Mouse (Mus musculus) adrenal gland, postnatal 14 days (tissue): ENCODE results near the gene Prune1. TPM values are rescaled to one million over a fixed set of nuclear protein-coding genes. Genes with fewer than 3 reads are reported as not detected.

Experiments
- DNase-seq: peaks from one replicate; pipeline ENCODE4 v3.0.0; 2021; ENCODE audit warnings: mixed read lengths
- total RNA-seq: library from RNA; stranded (reverse); gene quantifications from 2 replicates; pipeline ENCODE4 v1.2.3, GENCODE M21; 2021

Gene Prune1
- total RNA-seq, 1 experiment from 2014 or later: 21.6 TPM

DNA sequence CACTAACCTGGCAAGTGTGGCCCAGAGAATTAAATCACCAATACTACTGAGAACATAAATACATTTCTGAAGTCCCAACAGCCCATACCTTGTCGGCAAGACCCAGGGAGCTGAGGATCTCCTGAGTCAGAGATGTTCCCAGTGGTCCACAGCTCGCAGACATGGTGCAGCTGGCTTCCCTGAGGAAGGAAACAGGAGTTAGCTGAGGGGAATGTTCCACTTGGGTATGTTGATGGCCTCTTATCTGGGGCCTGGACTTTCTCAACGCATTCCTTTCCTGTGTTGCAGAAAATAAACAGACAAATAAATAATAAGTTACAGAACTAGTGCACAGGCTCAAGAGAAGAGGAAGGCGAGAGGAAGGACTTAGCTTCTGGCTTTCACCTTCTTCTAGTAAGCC is 24.4 kb upstream of the Prune1 start:
- no peak for DNase-seq

DNA sequence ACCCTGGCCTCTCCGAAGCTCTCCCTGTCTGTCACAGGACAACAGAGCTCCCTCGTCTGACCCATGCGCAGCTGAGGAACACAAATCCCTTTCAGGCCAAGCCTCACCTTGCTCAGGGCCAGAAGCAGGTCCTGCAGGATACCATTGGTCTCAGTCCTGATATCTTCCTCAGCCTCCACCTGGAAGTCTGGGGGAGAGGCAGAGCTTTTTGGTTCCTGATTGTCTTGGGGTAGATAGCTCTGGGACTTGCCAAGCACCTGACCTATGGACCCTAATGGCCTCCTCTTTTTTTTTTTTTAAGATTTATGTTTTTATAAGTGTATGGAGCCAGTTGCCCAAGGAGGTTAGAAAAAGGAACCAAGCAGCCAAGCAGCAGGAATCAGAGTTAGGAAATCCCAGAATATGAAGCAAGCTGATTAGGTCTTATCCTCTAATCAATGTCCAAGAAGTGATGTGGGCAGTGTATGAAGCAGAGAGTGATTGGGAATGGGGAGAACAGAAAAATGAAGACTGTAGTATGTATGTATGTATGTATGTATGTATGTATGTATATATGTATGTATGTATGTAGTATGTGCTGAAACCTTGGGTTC is 19.4 kb upstream of the Prune1 start:
- no peak for DNase-seq

DNA sequence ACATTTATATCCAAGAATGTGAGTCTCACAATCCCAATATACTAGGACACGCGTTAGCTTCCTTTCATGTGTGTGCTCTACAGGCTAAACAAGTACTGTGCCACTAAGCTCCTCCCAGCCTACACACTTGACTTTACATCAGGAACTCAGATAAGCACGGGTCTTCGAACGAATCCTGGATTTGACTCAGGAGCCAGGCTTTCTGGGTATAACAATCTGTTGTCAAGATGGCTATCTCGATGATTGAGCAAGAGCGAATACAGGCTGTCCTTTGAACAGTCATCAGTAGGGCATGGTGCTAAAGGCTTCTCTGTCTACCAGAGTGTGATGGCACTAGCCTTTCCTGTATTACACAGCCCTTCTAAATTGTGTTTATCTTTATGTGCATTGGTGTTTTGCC is 16.1 kb upstream of the Prune1 start:
- DNase-seq: no peak

DNA sequence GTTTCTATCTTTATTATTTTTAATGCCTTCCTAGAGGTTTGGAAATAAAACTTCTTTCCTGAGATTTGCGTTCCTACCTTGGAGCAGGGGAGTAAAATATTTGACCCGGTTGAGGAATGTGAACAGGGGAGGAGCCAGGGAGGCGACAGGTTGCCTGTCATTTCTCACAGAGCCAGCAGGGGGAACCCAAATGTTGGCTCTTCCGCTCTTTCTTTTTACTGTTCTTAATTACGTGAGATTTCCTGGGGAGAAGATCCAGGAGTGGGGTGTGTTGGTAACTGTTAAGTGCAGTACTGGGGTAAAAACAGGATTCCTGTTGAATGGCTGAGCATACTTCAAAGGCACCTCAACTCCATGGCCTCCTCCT is 14.2 kb upstream of the Prune1 start:
- DNase-seq: peak; percentile 67

DNA sequence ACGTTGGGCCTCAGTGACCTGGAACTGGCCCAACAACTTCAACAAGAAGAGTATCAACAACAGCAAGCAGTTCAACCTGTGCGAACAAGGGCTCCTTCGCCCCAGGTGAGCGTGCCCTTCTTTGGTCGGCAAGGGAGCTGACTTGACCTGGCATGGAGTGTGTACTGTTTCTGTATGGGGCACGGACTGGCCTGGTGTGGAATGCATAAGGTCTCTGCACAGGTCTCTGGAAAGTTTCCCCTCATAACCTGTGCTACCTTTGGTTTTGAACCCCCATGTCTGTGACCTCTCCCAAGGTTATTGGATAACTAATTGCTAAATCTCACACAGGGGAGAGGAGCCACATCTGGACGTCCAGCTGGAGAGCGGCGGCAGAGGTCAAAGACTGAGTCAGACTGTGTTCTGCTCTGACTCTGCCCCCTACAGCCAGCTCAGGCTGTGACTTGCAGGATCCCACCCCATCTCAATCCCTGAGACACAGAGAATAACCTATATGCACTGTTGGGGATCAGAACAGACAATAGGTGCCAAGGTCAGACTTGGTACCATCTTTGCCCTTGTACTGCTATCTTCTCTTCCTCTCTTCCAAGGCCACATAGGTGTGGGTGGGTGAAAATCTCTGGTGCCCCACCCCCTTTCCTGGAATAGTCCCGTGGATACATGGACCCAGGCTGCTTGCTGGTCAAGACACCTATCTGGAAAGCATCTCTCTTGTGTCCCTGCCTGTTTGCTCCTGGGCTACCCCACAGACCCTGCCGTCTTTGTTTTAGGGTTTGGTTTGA is 13.6 kb upstream of the Prune1 start:
- peak; percentile 67 for DNase-seq

DNA sequence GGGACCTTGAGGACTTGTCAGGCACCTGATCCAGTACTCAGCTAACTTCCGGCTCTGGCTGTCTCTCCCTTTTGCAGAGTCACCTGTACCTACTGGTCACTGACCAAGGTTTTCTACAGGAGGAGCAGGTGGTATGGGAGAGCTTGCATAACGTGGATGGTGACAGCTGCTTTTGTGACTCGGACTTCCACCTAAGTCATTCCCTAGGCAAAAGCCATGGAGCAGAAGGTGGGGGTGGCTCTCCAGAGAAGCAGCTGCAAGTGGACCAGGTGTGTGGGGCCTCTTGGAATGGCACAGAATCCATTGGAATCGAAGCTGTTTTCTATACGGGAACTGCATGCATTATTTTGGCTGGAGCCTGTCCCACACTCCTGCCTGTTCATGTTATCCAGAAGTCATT is 12.8 kb upstream of the Prune1 start:
- no peak for DNase-seq

DNA sequence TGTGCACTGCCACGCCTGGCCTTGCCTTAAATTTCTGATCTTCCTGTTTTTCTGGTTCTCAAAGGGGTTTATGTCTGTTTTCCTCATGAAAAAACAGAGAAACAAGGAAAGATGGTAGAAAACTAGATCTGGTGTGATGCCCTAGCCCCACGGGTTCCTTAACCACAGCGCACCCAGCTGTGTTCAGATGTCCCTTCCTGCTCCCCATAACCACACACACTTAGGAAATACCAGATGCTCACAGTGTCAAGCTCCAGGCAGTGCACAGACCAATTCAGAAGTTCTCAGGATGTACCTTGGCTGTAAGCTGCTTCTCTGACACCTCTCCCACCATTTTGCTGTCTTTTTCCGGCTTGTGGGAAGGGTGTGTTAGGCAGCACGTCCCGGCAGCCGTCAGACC is 12.4 kb upstream of the Prune1 start:
- DNase-seq: no peak

DNA sequence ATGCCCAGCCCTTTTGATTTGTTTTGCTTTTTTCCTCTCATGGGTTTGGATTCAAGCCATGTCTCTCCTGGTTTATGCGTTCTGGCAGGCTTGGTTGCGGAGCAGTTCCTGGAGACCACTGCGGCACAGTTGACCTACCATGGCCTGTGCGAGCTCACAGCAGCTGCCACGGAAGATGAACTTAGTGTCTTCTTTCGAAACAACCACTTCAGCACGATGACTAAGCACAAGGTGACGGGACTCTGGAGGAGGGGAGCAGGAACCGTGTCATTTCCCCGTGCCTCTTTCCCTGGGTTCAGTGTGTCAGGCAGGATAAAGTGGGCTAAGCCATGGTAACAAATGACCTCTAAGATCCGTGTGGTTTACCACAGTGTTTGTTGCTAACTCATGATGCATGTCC is 11.7 kb upstream of the Prune1 start:
- DNase-seq: peak; percentile 66

DNA sequence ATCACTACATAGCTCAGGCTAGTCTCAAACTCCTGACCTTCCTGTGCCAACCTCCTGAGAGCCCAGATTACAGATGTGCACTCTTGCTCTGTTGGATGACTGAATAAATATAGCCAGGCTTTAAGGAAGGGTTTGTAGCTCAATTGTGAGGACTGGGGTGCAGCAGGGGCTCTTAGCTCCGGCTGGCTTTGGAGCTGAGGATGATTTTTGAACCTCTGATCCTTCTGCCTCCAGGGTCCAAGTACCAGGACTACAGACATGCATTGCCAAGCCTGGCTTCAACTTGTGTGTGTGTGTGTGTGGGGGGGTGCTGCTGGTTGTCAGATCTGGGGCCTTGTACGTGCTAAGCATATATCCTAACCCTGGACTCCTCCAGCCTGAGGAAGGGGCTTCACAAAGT is 11.0 kb upstream of the Prune1 start:
- no peak for DNase-seq

DNA sequence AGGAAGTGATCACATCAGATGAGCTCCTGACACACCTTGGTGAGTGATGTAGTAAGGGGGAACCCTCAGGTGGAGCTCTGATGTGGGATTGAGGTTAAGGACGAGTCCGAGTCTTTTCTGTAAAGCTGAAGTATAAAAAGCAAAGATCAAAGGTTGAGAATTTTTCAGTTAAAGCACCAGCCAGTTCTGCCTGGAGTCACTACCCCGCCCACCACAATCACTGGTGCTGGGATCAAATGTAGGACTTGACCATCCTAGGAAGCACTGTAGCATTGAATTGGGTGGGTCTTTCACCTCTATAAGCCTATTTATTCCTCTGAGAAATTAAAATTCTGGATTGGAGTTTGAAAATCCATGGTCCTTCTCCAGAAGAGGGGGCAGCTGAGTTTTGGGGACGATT is 9.2 kb upstream of the Prune1 start:
- DNase-seq: no peak

DNA sequence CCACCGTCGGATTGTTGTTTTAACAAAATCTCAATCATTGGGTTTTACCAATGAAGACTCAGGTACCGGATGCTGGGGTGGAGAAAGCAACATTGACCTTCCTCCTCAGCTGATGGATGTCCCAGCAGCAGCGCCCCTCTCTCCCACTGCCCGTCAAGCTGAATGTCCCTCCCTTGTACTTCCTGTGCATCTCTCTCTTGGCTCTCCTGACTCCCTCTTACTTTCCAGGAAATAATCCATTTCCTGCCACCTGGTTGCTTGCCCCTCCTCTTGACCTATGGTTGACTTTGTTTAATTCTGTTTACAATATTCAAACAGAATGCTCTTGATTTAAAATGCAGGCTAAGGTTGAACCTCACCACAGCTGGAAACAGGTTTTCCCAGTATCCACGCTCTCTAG is 8.3 kb upstream of the Prune1 start:
- DNase-seq: no peak

DNA sequence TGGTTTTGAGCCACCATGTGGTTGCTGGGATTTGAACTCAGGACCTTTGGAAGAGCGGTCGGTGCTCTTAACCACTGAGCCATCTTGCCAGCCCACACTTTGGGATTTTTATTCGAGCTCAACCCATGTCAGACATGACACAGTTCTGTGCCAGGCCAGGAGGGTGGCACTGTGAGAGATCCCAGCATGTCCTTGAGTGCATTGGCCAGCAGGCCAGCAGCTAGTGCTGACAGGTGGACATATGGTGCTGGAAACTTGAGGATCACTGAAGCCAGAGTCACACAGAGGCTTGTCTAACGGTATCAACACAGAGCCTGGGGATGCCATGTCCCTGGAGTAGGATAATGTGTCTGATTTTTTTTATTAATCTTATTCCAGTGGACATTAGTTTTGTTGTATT is 7.5 kb upstream of the Prune1 start:
- no peak for DNase-seq

DNA sequence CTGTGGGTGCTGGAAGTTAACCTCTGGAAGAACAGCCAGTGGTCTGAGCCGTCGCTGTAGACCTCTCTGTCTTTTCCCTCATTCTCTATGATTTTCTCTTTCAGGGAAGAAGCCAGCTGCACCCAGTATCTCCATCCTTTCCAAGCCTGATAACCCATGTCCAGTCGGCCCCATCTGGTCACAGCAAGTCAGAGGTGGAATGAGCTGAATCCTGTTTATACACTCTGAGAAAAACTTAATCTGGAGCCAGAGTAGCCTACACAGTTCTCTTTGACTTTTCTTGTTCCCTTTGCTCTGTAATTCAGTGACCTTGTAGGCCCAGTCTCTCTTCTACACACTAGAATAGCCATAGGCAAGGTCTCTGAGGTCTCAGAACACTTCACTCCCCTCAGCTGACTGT is 5.7 kb upstream of the Prune1 start:
- DNase-seq: no peak

DNA sequence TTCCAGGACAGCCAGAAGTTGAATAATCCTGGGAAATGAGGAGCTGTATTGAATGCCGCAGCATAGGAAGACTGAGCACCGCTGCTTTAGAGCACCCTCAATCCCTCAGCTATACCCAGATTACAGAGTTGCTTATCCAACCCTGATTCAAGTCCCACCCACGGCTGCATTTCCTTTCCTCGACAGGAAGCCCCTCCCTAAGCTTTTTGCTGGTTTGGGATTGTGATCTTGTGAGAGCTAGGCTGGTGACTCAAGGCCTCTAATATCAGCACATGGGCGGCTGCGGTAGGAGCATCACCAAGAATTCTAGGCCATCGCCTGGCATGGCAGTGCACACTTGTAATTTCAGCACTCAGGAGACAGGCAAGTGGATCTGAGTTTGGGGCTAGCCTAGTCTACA is 4.6 kb upstream of the Prune1 start:
- peak; percentile 47 for DNase-seq

DNA sequence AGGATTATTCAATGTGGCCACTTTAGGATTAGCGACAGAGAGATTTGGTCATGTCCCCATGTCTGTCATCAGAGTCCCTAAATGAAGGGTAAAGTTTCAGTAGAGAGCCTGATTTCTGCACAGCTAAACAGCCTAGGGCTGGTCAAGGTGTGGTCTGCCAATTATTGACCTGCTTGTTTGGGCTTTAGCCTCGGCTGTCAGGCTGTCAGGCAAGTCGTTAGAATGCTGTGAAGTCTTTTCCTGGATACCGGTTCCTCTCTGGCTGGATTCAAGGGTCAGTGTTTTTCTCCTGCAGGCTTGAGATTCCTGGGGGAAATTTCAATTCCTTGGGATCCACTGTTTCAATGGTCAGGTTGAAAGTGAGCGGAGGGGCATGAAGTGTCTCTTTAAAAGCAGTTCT is 4.1 kb upstream of the Prune1 start:
- no peak for DNase-seq

DNA sequence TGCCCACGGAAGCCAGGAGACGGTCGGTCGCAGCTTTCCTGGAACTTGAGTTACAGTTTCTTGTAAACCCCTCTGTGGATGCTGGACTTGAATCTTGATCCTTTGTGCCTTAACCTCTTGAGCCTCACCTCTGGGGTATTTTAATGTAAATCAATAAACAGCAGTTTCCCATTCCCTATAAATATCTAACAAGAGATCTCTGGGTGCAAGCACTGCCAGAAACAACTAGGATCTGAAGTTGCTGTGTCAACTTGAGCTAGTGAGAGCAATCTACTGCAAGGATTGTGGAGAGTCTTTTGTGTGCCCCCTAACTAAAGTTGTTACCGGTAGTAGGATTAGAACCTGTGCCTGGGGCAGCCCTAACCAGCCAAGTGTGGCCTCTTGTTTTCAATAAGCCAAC is 3.5 kb upstream of the Prune1 start:
- DNase-seq: no peak

DNA sequence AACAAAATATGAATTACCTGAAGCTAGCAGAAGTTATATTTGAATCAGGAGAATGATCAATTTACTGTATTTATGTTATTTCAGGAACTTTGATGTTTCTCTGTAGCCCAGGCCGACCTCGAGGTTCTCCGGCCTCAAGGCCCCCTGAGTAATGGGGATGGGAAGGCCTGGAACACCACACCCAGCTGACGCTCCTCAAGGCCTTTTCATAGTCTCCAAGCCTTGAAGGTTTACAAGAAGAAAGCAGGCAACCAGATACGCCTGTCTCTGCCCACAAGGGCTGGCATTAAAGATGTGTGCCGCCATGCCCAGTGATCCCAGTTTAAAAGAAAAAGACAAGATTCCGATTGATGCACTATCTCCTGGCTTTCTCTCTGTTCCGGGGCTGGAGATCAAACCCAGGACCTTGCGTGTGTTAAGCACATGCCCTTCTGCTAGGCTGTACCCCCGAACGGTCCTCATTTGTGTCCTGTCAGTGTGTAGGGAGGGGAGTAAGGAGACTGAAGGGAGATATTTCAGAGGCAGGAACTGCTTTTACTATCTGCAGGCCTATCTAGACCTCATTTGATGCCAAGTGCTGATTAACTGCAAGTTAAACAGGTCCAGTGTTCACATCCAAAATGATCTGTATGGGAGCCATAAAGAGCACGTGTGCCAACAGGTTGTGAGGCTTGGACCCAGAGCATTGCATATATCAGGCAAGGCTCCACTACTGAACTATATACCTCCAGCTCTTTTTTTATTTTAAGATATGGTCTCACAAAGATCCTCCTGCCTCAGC is 2.8 kb upstream of the Prune1 start:
- peak; percentile 70 for DNase-seq

DNA sequence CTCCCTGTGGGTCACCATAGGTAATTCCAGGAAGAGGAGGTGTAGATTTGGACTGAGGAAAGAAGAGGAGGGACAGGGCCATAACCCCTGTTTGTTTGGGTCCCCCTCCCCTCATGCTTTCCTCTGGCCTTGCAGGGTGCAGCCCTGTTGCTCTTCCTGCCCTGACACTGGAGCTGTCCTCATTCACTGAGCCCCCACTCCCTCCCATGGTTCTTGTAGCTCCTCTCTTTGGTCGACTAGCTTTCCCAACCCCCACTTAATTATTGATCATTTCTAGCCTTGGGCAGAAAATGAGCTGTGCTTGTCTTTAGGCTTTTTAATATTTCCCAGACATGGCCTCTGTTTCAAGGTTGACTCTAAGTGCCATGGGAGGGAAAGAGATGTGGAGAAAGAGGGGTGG is 2.2 kb upstream of the Prune1 start:
- no peak for DNase-seq

DNA sequence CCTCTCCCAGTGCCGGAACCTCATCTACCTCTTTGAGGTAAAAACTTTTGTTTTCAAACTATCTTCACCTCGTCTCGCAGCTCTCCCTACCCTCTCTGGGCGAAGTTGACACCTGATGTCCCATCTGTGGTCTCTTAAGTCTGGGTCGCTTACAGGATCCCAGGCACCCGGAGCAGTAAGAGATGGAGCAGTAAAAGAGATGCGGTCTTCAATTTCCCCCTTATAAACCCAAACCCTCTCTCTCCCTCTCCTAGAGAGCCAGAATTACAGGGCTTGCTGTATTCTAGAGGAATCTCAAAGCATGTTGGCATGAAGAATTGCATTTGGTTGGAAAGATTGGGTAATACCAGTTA is 1.7 kb upstream of the Prune1 start:
- no peak for DNase-seq

DNA sequence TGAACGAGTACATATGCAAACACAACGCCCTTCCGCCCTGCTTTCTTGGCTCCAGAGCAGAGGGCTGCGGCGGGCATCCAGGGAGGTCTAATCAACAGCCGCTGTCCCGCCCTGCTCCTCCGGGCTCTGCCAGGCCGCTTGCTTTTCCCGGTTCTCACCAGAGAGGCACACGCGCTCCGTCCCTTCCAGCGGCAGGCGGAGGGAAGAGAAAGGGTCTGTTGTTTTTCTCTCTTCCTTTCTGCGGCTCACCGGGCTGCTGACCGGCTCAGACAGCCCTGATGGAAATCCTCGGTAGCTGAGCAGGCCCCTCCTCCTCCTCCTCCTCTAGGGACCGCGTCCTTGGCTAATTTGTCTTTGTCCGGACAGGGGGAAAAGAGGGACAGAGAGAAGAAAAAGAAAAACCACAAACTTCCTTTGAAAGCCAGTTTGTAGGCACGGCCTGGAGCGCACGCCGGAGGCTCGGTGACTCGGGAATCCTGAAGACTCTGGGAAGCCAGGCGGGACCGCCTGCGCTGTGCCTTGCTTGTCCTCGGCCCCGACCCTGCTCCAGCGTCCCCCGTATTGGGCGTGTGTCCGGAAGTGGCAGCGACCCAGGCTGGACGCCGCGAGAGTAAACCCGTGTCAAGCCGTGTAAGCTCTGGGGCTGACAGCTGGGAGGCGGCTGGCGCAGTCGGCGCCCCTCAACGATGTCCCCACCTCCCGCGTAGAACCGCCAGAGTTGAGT is 1.2 kb upstream of the Prune1 start:
- DNase-seq: peak; percentile 88

DNA sequence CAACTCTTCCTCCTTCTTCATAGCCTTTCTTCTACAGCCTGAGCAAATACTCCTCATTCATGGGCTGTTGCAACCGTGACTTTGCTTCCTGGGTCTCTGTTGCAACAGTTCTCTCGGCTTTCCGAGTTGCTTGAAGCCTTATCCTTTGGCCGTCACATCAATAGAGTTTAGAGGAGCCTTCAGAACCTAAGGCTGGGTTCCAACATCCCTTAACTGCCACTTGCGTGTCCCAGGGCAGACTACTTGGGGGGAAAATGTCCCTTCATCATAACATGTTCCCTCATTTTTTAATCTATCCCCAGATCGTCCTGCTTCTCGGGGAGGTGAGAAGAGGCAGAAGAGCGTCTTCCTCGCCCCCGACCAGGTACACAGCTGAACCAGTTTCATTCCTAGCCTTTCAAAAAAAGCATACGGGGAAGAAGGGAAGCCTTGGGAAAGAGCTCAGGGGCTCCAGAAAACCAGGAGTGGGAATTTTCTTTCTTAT is 547 bp upstream of the Prune1 start:
- peak; percentile 70 for DNase-seq

DNA sequence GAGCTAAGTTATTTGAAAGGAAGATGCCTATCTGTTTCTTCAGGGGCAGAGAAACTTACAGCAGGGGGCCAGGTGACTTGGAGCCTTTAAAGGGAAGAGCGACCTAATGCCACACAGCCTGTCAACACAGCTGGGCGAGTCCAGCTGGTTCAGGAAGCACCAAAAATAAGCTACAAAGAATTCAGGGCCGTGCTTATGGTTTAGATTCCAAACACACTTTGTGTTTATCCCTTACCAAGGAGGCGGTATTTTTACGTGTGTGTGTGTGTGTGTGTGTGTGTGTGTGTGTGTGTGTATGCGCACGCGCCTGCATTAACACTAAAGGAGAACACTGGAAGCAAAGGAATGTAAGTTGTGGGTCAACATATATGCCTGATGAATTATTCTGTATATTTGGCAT is 1.1 kb downstream of the Prune1 start:
- DNase-seq: no peak

DNA sequence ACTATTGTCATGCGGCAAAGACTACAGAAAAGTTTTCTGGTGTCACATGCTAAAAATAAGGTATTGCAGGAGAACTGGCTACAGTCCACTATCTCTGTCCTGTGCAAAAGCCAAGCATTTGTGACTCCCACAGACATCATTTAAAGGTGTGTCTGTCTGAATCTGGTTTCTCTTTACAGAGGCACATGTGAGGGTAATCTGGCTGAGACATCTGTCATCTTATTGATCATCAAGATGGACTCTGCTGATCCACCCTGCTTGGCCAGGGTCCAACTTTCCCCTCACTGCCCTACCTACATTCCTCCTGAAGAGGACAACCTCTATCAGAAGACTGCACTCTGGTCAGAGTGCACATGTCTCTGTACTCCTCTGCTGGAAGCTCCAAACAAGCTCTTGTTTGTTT is 4.7 kb downstream of the Prune1 start:
- DNase-seq: no peak
